Mouse (Mus musculus) CD4-positive, CD25-positive, alpha-beta regulatory T cell, adult 2 months (primary cell): ENCODE measurements around the gene 9330159F19Rik.
A peak's percentile ranks its signal among the peaks of the same experiment; 100 is the strongest.

Source experiments
- DNase-seq: peaks from one replicate; pipeline ENCODE4 v3.0.0-alpha.2; 2012; ENCODE audit warnings: low read depth, low spot score

Gene 9330159F19Rik

GRCm38 (mm10) chr10:29211453-29211852, at the start of gene 9330159F19Rik:
Gene 9330159F19Rik (plus strand): TSS chr10:29211606.
- DNase-seq = no peak

- no peak for DNase-seq
These were observed 49.7 kb upstream of the 9330159F19Rik start for GRCm38 (mm10) chr10:29161664-29162063.

- no peak for DNase-seq
These were observed 37.6 kb upstream of the 9330159F19Rik start for GRCm38 (mm10) chr10:29173778-29174177.

GRCm38 (mm10) chr10:29175656-29176055, 35.8 kb upstream of the 9330159F19Rik start:
- DNase-seq = no peak

GRCm38 (mm10) chr10:29176881-29177280, 34.5 kb upstream of the 9330159F19Rik start:
- DNase-seq = no peak

GRCm38 (mm10) chr10:29178003-29178402, 33.4 kb upstream of the 9330159F19Rik start:
- no peak for DNase-seq

- no peak for DNase-seq
These were observed 31.2 kb upstream of the 9330159F19Rik start for GRCm38 (mm10) chr10:29180210-29180609.

GRCm38 (mm10) chr10:29181046-29181445, 30.4 kb upstream of the 9330159F19Rik start:
- DNase-seq = no peak

- DNase-seq = no peak
These were observed 17.6 kb upstream of the 9330159F19Rik start for GRCm38 (mm10) chr10:29193769-29194168.

GRCm38 (mm10) chr10:29196811-29197210, 14.6 kb upstream of the 9330159F19Rik start:
- DNase-seq = no peak

- DNase-seq = no peak
These were observed 12.8 kb upstream of the 9330159F19Rik start, which contains the start of gene Gm49353 for GRCm38 (mm10) chr10:29198642-29199041. Gene Gm49353 (plus strand): TSS chr10:29198954.

- no peak for DNase-seq
These were observed 11.6 kb upstream of the 9330159F19Rik start for GRCm38 (mm10) chr10:29199835-29200234.

GRCm38 (mm10) chr10:29200609-29201008, 10.8 kb upstream of the 9330159F19Rik start:
- no peak for DNase-seq

- peak; percentile 27 for DNase-seq
These were observed 4.7 kb upstream of the 9330159F19Rik start for GRCm38 (mm10) chr10:29206730-29207129.

- DNase-seq = no peak
These were observed 2.7 kb upstream of the 9330159F19Rik start for GRCm38 (mm10) chr10:29208735-29209134.

GRCm38 (mm10) chr10:29213534-29214100, 2.2 kb downstream of the 9330159F19Rik start:
- DNase-seq = no peak

- no peak for DNase-seq
These were observed 5.6 kb downstream of the 9330159F19Rik start for GRCm38 (mm10) chr10:29216957-29217356.

GRCm38 (mm10) chr10:29217451-29217850, 6.0 kb downstream of the 9330159F19Rik start:
- DNase-seq = no peak

- no peak for DNase-seq
These were observed 13.9 kb downstream of the 9330159F19Rik start for GRCm38 (mm10) chr10:29225329-29225728.

GRCm38 (mm10) chr10:29231208-29231607, 19.8 kb downstream of the 9330159F19Rik start:
- no peak for DNase-seq
